Mouse (Mus musculus): ENCODE measurements around the gene Dnmt3a. TPM values are rescaled to one million over a fixed set of nuclear protein-coding genes. Genes with fewer than 3 reads are reported as not detected.

The Dnmt3a gene
- polyA plus RNA-seq, 1 experiment from 2014 or later: 48.7 TPM

GRCm38 (mm10) chr12:3859545-3859944 is 53.7 kb downstream of the Dnmt3a start:
- Histone ChIP-seq H3K27ac (replicated peaks in 1 of 2; ENCODE audit: control insufficient read depth in 1 of 2, insufficient read depth in 1 of 2, low read depth in 2 of 2, low read length in 2 of 2) (0 out of 4 replicates have a peak overlapping the region, but pooled peaks of 1 of the 2 experiments have one; percentile 16), H3K36me3 (ENCODE audit: control insufficient read depth, insufficient read depth, low read length) (peaks cover 52% of the 10 kb centered on the region), H3K9ac (ENCODE audit: low read length) (no peak overlapping the region), H3K4me1 (ENCODE audit: control insufficient read depth in 2 of 2, insufficient read depth in 2 of 2, low read length in 2 of 2) (peaks cover 22 to 44% of the 10 kb centered on the region in 2 experiments), H3K4me3 (ENCODE audit: control insufficient read depth in 1 of 2, insufficient read depth in 1 of 2, low read depth in 1 of 2, low read length in 2 of 2) (no peak overlapping the region), H3K27me3 (ENCODE audit: control insufficient read depth, insufficient read depth, low read length) (no peaks in the 10 kb centered on the region), H3K4me2 (ENCODE audit: low read length) (no peak overlapping the region), H3K9me3 (ENCODE audit: control insufficient read depth, low read length) (no peaks in the 10 kb centered on the region)
- no peak for ATAC-seq (ENCODE audit: insufficient number of reproducible peaks, insufficient read depth, low FRiP score, low read depth)
- WGBS: 69% methylated on average over 3 of the region's 3 CpGs

GRCm38 (mm10) chr12:3860005-3860404 is 54.2 kb downstream of the Dnmt3a start:
- no peaks in the 10 kb centered on the region for H3K9me3 ChIP-seq (ENCODE audit: control insufficient read depth, low read length)
- peaks cover 20 to 39% of the 10 kb centered on the region in 2 experiments for H3K4me1 ChIP-seq (ENCODE audit: control insufficient read depth in 2 of 2, insufficient read depth in 2 of 2, low read length in 2 of 2)
- H3K4me3 ChIP-seq (ENCODE audit: control insufficient read depth in 1 of 2, insufficient read depth in 1 of 2, low read depth in 1 of 2, low read length in 2 of 2): no peak overlapping the region
- no peak overlapping the region for H3K9ac ChIP-seq (ENCODE audit: low read length)
- no peak overlapping the region for H3K27ac ChIP-seq (replicated peaks in 1 of 2; ENCODE audit: control insufficient read depth in 1 of 2, insufficient read depth in 1 of 2, low read depth in 2 of 2, low read length in 2 of 2)
- WGBS: 70% methylated on average over 5 of the region's 5 CpGs
- no peaks in the 10 kb centered on the region for H3K27me3 ChIP-seq (ENCODE audit: control insufficient read depth, insufficient read depth, low read length)
- no peak for ATAC-seq (ENCODE audit: insufficient number of reproducible peaks, insufficient read depth, low FRiP score, low read depth)
- H3K36me3 ChIP-seq (ENCODE audit: control insufficient read depth, insufficient read depth, low read length): peaks cover 53% of the 10 kb centered on the region
- H3K4me2 ChIP-seq (ENCODE audit: low read length): no peak overlapping the region

- H3K4me2 ChIP-seq (ENCODE audit: low read length): no peak overlapping the region
- H3K4me1 ChIP-seq (ENCODE audit: control insufficient read depth in 2 of 2, insufficient read depth in 2 of 2, low read length in 2 of 2): peaks cover 7 to 29% of the 10 kb centered on the region in 2 experiments
- WGBS: 73% methylated on average over 4 of the region's 4 CpGs
- H3K4me3 ChIP-seq (ENCODE audit: control insufficient read depth in 1 of 2, insufficient read depth in 1 of 2, low read depth in 1 of 2, low read length in 2 of 2): no peak overlapping the region
- no peak overlapping the region for H3K9ac ChIP-seq (ENCODE audit: low read length)
- no peak for ATAC-seq (ENCODE audit: insufficient number of reproducible peaks, insufficient read depth, low FRiP score, low read depth)
- H3K9me3 ChIP-seq (ENCODE audit: control insufficient read depth, low read length): no peaks in the 10 kb centered on the region
- peaks cover 71% of the 10 kb centered on the region for H3K36me3 ChIP-seq (ENCODE audit: control insufficient read depth, insufficient read depth, low read length)
- no peaks in the 10 kb centered on the region for H3K27me3 ChIP-seq (ENCODE audit: control insufficient read depth, insufficient read depth, low read length)
- H3K27ac ChIP-seq (replicated peaks in 1 of 2; ENCODE audit: control insufficient read depth in 1 of 2, insufficient read depth in 1 of 2, low read depth in 2 of 2, low read length in 2 of 2): no peak overlapping the region
Measured at GRCm38 (mm10) chr12:3861665-3862228, 55.9 kb downstream of the Dnmt3a start.

GRCm38 (mm10) chr12:3862253-3862652 is 56.4 kb downstream of the Dnmt3a start:
- H3K4me3 ChIP-seq (ENCODE audit: control insufficient read depth in 1 of 2, insufficient read depth in 1 of 2, low read depth in 1 of 2, low read length in 2 of 2): no peak overlapping the region
- peaks cover 75% of the 10 kb centered on the region for H3K36me3 ChIP-seq (ENCODE audit: control insufficient read depth, insufficient read depth, low read length)
- 79% methylated on average over 6 of the region's 6 CpGs for WGBS

GRCm38 (mm10) chr12:3864208-3864607 is 58.4 kb downstream of the Dnmt3a start:
- peaks cover 68% of the 10 kb centered on the region for H3K36me3 ChIP-seq (ENCODE audit: control insufficient read depth, insufficient read depth, low read length)
- no peak for ATAC-seq (ENCODE audit: insufficient number of reproducible peaks, insufficient read depth, low FRiP score, low read depth)
- 91% methylated on average over 8 of the region's 8 CpGs for WGBS

More at GRCm38 (mm10) chr12:3862253-3862652, 56.4 kb downstream of the Dnmt3a start:
- Histone ChIP-seq H3K27ac (replicated peaks in 1 of 2; ENCODE audit: control insufficient read depth in 1 of 2, insufficient read depth in 1 of 2, low read depth in 2 of 2, low read length in 2 of 2) (no peak overlapping the region), H3K9ac (ENCODE audit: low read length) (no peak overlapping the region), H3K4me2 (ENCODE audit: low read length) (no peak overlapping the region), H3K27me3 (ENCODE audit: control insufficient read depth, insufficient read depth, low read length) (no peaks in the 10 kb centered on the region), H3K9me3 (ENCODE audit: control insufficient read depth, low read length) (no peaks in the 10 kb centered on the region), H3K4me1 (ENCODE audit: control insufficient read depth in 2 of 2, insufficient read depth in 2 of 2, low read length in 2 of 2) (peaks cover 6 to 29% of the 10 kb centered on the region in 2 experiments)
- no peak for ATAC-seq (ENCODE audit: insufficient number of reproducible peaks, insufficient read depth, low FRiP score, low read depth)

GRCm38 (mm10) chr12:3865594-3865993 is 59.8 kb downstream of the Dnmt3a start:
- Histone ChIP-seq H3K9ac (ENCODE audit: low read length) (no peak overlapping the region), H3K27me3 (ENCODE audit: control insufficient read depth, insufficient read depth, low read length) (no peaks in the 10 kb centered on the region), H3K4me3 (ENCODE audit: control insufficient read depth in 1 of 2, insufficient read depth in 1 of 2, low read depth in 1 of 2, low read length in 2 of 2) (no peak overlapping the region), H3K27ac (replicated peaks in 1 of 2; ENCODE audit: control insufficient read depth in 1 of 2, insufficient read depth in 1 of 2, low read depth in 2 of 2, low read length in 2 of 2) (no peak overlapping the region), H3K4me1 (ENCODE audit: control insufficient read depth in 2 of 2, insufficient read depth in 2 of 2, low read length in 2 of 2) (peaks cover 29 to 50% of the 10 kb centered on the region in 2 experiments), H3K36me3 (ENCODE audit: control insufficient read depth, insufficient read depth, low read length) (peaks cover 64% of the 10 kb centered on the region), H3K4me2 (ENCODE audit: low read length) (no peak overlapping the region), H3K9me3 (ENCODE audit: control insufficient read depth, low read length) (no peaks in the 10 kb centered on the region)
- WGBS: 91% methylated on average over 8 of the region's 8 CpGs
- no peak for ATAC-seq (ENCODE audit: insufficient number of reproducible peaks, insufficient read depth, low FRiP score, low read depth)

More at GRCm38 (mm10) chr12:3864208-3864607, 58.4 kb downstream of the Dnmt3a start:
- H3K9me3 ChIP-seq (ENCODE audit: control insufficient read depth, low read length): no peaks in the 10 kb centered on the region
- H3K9ac ChIP-seq (ENCODE audit: low read length): no peak overlapping the region
- H3K27ac ChIP-seq (replicated peaks in 1 of 2; ENCODE audit: control insufficient read depth in 1 of 2, insufficient read depth in 1 of 2, low read depth in 2 of 2, low read length in 2 of 2): no peak overlapping the region
- H3K4me1 ChIP-seq (ENCODE audit: control insufficient read depth in 2 of 2, insufficient read depth in 2 of 2, low read length in 2 of 2): peaks cover 20 to 36% of the 10 kb centered on the region in 2 experiments
- H3K27me3 ChIP-seq (ENCODE audit: control insufficient read depth, insufficient read depth, low read length): no peaks in the 10 kb centered on the region
- H3K4me3 ChIP-seq (ENCODE audit: control insufficient read depth in 1 of 2, insufficient read depth in 1 of 2, low read depth in 1 of 2, low read length in 2 of 2): no peak overlapping the region
- no peak overlapping the region for H3K4me2 ChIP-seq (ENCODE audit: low read length)

GRCm38 (mm10) chr12:3866654-3867370 is 61.0 kb downstream of the Dnmt3a start:
- Histone ChIP-seq H3K9ac (ENCODE audit: low read length) (no peak overlapping the region), H3K27ac (replicated peaks in 1 of 2; ENCODE audit: control insufficient read depth in 1 of 2, insufficient read depth in 1 of 2, low read depth in 2 of 2, low read length in 2 of 2) (peak overlapping the region in 1 of 2 experiments; percentile 53; a peak in 1 of 4 replicates), H3K9me3 (ENCODE audit: control insufficient read depth, low read length) (no peaks in the 10 kb centered on the region), H3K36me3 (ENCODE audit: control insufficient read depth, insufficient read depth, low read length) (peaks cover 53% of the 10 kb centered on the region), H3K4me1 (ENCODE audit: control insufficient read depth in 2 of 2, insufficient read depth in 2 of 2, low read length in 2 of 2) (peaks cover 38 to 59% of the 10 kb centered on the region in 2 experiments), H3K4me3 (ENCODE audit: control insufficient read depth in 1 of 2, insufficient read depth in 1 of 2, low read depth in 1 of 2, low read length in 2 of 2) (no peak overlapping the region), H3K4me2 (ENCODE audit: low read length) (no peak overlapping the region), H3K27me3 (ENCODE audit: control insufficient read depth, insufficient read depth, low read length) (no peaks in the 10 kb centered on the region)
- 50% methylated on average over 12 of the region's 12 CpGs for WGBS
- ATAC-seq (ENCODE audit: insufficient number of reproducible peaks, insufficient read depth, low FRiP score, low read depth): 0 out of 2 replicates have a peak, but pooled peaks have one; percentile 29

All from heart, embryonic 14.5 days (tissue).